Mouse (Mus musculus) CH12.LX (cell line): ENCODE data around the gene Ms4a5. TPM values are rescaled to one million over a fixed set of nuclear protein-coding genes. Genes with fewer than 3 reads are reported as not detected.

Source experiments
- DNase-seq: peaks from one replicate; pipeline ENCODE4 v3.0.0-alpha.2; 2013; ENCODE audit errors: extremely low read depth
- H3K27ac ChIP-seq: 2 replicates; pipeline ENCODE4 v1.5.1; 2012; ENCODE audit warnings: low read depth, mild to moderate bottlenecking, control low read depth, moderate library complexity; ENCODE audit not compliant: insufficient read depth
- H3K27me3 ChIP-seq: replicated peaks from 2 replicates; pipeline ENCODE3; 2012; ENCODE audit warnings: inconsistent platforms
- H3K36me3 ChIP-seq, 2 experiments: replicated peaks in 1 of 2; 2 replicates each; pipeline versions ENCODE3 to v1.6.1; 2012; ENCODE audit warnings: inconsistent platforms in 1 of 2, low read length in 1 of 2, mild to moderate bottlenecking in 1 of 2, mixed read lengths in 1 of 2, moderate library complexity in 1 of 2; ENCODE audit not compliant: control insufficient read depth in 1 of 2, insufficient read depth in 1 of 2
- H3K4me1 ChIP-seq, 2 experiments: 2 replicates each; pipeline ENCODE4 v1.6.1; 2012; ENCODE audit warnings: inconsistent platforms in 1 of 2, moderate library complexity in 1 of 2; ENCODE audit not compliant: insufficient read depth in 2 of 2, control insufficient read depth in 1 of 2
- H3K4me2 ChIP-seq: 2 replicates; pipeline ENCODE4 v1.6.1; 2012; ENCODE audit warnings: low read depth, mild to moderate bottlenecking, control low read depth; ENCODE audit not compliant: poor library complexity, insufficient read depth, severe bottlenecking
- H3K4me3 ChIP-seq, 3 experiments: fragments of 150-350 bp in 1 of 3; sonication (generic) in 1 of 3; replicated peaks in 1 of 3; 2 replicates each; pipeline versions ENCODE3 to v1.5.1; 2011 to 2012; ENCODE audit warnings: low read depth in 2 of 3, low read length in 2 of 3, mild to moderate bottlenecking in 2 of 3, moderate library complexity in 2 of 3, control low read depth in 1 of 3, improper control_type of control experiment in 1 of 3, inconsistent platforms in 1 of 3, mixed read lengths in 1 of 3; ENCODE audit not compliant: poor library complexity in 1 of 3
- H3K79me2 ChIP-seq: replicated peaks from 2 replicates; pipeline ENCODE4 v1.6.1; 2012; ENCODE audit warnings: mild to moderate bottlenecking, moderate library complexity; ENCODE audit not compliant: control insufficient read depth, poor library complexity, insufficient read depth, severe bottlenecking; ENCODE audit errors: extremely low read depth
- H3K9ac ChIP-seq: 2 replicates; pipeline ENCODE4 v1.6.1; 2012; ENCODE audit warnings: low read depth, mild to moderate bottlenecking, control low read depth, moderate library complexity; ENCODE audit not compliant: insufficient read depth
- H3K9me3 ChIP-seq: replicated peaks from 2 replicates; pipeline ENCODE3; 2012; ENCODE audit warnings: low read length, inconsistent platforms, mixed read lengths
- CTCF ChIP-seq, 2 experiments: IDR thresholded peaks in 1 of 2; conservative IDR thresholded peaks in 1 of 2; 2 replicates each; pipeline ENCODE4 v1.5.1; 2011 to 2012; ENCODE audit warnings: low read depth in 2 of 2, low read length in 2 of 2, improper control_type of control experiment in 1 of 2, inconsistent platforms in 1 of 2, mild to moderate bottlenecking in 1 of 2, moderate library complexity in 1 of 2
- E2F4 ChIP-seq: IDR thresholded peaks from 2 replicates; pipeline ENCODE4 v1.6.1; 2011; ENCODE audit warnings: low read depth, low read length, improper control_type of control experiment; ENCODE audit not compliant: insufficient replicate concordance
- ELF1 ChIP-seq: IDR thresholded peaks from 2 replicates; pipeline ENCODE4 v1.6.1; 2014; ENCODE audit warnings: low read depth, mild to moderate bottlenecking, inconsistent platforms, low read length, improper control_type of control experiment
- IRF4 ChIP-seq: IDR thresholded peaks from 2 replicates; pipeline ENCODE4 v1.6.1; 2014; ENCODE audit warnings: low read depth, mild to moderate bottlenecking, inconsistent platforms, low read length, improper control_type of control experiment
- MEF2A ChIP-seq: IDR thresholded peaks from 2 replicates; pipeline ENCODE4 v1.6.1; 2014; ENCODE audit warnings: low read depth, mild to moderate bottlenecking, inconsistent platforms, low read length, improper control_type of control experiment, borderline replicate concordance
- MYC ChIP-seq: IDR thresholded peaks from 2 replicates; pipeline ENCODE4 v1.6.1; 2011; ENCODE audit warnings: low read depth, mild to moderate bottlenecking, improper control_type of control experiment, low read length
- NELFE ChIP-seq: IDR thresholded peaks from 2 replicates; pipeline ENCODE4 v1.6.1; 2011; ENCODE audit warnings: low read depth, low read length, improper control_type of control experiment
- NRF1 ChIP-seq: IDR thresholded peaks from 2 replicates; pipeline ENCODE4 v1.6.1; 2014; ENCODE audit warnings: low read depth, mild to moderate bottlenecking, inconsistent platforms, low read length, improper control_type of control experiment, moderate library complexity
- PAX5 ChIP-seq: IDR thresholded peaks from 2 replicates; pipeline ENCODE4 v1.6.1; 2012; ENCODE audit warnings: low read length, inconsistent platforms, mixed read lengths
- POLR2A ChIP-seq: IDR thresholded peaks from 2 replicates; pipeline ENCODE4 v1.6.1; 2011; ENCODE audit warnings: low read depth, mild to moderate bottlenecking, improper control_type of control experiment, low read length
- POLR2AphosphoS2 ChIP-seq: IDR thresholded peaks from 2 replicates; pipeline ENCODE4 v1.6.1; 2011; ENCODE audit warnings: low read depth, low read length, improper control_type of control experiment
- SIN3A ChIP-seq: IDR thresholded peaks from 2 replicates; pipeline ENCODE4 v1.6.1; 2012; ENCODE audit warnings: low read length, improper control_type of control experiment, inconsistent platforms
- TCF12 ChIP-seq: IDR thresholded peaks from 2 replicates; pipeline ENCODE4 v1.6.1; 2014; ENCODE audit warnings: low read depth, mild to moderate bottlenecking, inconsistent platforms, low read length, improper control_type of control experiment
- UBTF ChIP-seq: IDR thresholded peaks from 2 replicates; pipeline ENCODE4 v1.6.1; 2012; ENCODE audit warnings: low read depth, mild to moderate bottlenecking, inconsistent platforms, low read length, improper control_type of control experiment, moderate library complexity
- ZC3H11A ChIP-seq: IDR thresholded peaks from 2 replicates; pipeline ENCODE4 v1.6.1; 2012; ENCODE audit warnings: low read depth, mild to moderate bottlenecking, inconsistent platforms, low read length, improper control_type of control experiment
- ZKSCAN1 ChIP-seq: IDR thresholded peaks from 2 replicates; pipeline ENCODE4 v1.6.1; 2012; ENCODE audit warnings: low read depth, inconsistent platforms, low read length, improper control_type of control experiment, borderline replicate concordance
- ZMIZ1 ChIP-seq: IDR thresholded peaks from 2 replicates; pipeline ENCODE4 v1.6.1; 2012; ENCODE audit warnings: low read depth, mild to moderate bottlenecking, inconsistent platforms, low read length, improper control_type of control experiment
- dilution Hi-C: fragments of 300-500 bp; cut with MboI; formaldehyde crosslinking; loops from 2 replicates; pipeline ENCODE4 v1.14.3; 2020; ENCODE audit warnings: low sequenced_read_pairs; ENCODE audit not compliant: extremely low pct_unique_long_range_greater_than_20kb, extremely low pct_ligation_motif_present
- in situ Hi-C: fragments of 300-500 bp; cut with MboI; formaldehyde crosslinking; loops from 3 replicates; pipeline ENCODE4 v1.14.3; 2019; ENCODE audit warnings: low sequenced_read_pairs, low pct_ligation_motif_present, low pct_unique_long_range_greater_than_20kb, mixed read lengths
- polyA plus RNA-seq: library from polyadenylated mRNA; unstranded; fragments of >175 nt; gene quantifications from 2 replicates; pipeline ENCODE4 v1.2.1, GENCODE M21; 2012; ENCODE audit warnings: low read depth; ENCODE audit not compliant: insufficient read length
- total RNA-seq, 2 experiments: library from RNA; depleted of rRNA; stranded (reverse); fragments of 300-350 nt in 1 of 2; fragments of >200 nt in 1 of 2; gene quantifications; 2 replicates each; pipeline ENCODE4 v1.2.3; 2012 to 2014

The Ms4a5 gene
- total RNA-seq (2012; rRNA removed) (not detected in 2 replicates), total RNA-seq (2014; rRNA removed) (not detected in 2 replicates), polyA plus RNA-seq (not detected in 2 replicates)

DNA sequence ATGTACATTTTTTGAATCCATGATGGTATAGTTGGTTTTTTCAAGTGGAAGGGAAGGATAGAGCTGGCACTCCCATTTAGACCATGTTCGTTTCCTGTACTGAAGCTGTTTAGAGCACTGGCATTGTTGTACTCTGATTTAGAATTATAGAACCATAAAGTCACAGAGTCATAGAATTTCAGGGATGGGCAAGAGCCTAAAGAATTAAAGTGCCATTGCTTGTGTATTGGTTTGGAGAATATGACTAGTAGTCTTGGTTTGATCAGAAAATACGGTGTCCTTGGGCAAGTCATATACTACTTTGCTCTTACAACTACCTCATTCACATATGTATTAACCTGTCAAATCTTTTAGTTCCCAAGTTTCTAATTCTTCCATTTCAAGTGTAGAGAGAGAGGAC, at the start of gene Ms4a5:
Gene Ms4a5, minus strand, starts transcription at position 101 of the 400 bp plus-strand sequence.
- peaks cover 0 to 3% of the 10 kb centered on the region in 2 experiments; a peak in 1 of 4 replicates for H3K4me1 ChIP-seq
- H3K27ac ChIP-seq = no peak within 1 kb of the TSS
- H3K9me3 ChIP-seq = no peaks in the 10 kb centered on the region
- H3K36me3 ChIP-seq = no peaks in the 10 kb centered on the region
- H3K4me2 ChIP-seq = no peak within 1 kb of the TSS
- in situ Hi-C loops (no loop called here), dilution Hi-C loops (no loop called here)
- H3K4me3 ChIP-seq = no peak within 1 kb of the TSS
- no peaks in the 10 kb centered on the region for H3K27me3 ChIP-seq
- H3K79me2 ChIP-seq = no peaks in the 10 kb centered on the region
- no peak for DNase-seq
- H3K9ac ChIP-seq = no peak within 1 kb of the TSS
- TF ChIP-seq ZKSCAN1 (no peak), IRF4 (no peak), UBTF (no peak), ZMIZ1 (no peak), NELFE (no peak), E2F4 (no peak), POLR2A (no peak), PAX5 (no peak), MEF2A (no peak)
- TF ChIP-seq, all 38 proteins: peak for 0

DNA sequence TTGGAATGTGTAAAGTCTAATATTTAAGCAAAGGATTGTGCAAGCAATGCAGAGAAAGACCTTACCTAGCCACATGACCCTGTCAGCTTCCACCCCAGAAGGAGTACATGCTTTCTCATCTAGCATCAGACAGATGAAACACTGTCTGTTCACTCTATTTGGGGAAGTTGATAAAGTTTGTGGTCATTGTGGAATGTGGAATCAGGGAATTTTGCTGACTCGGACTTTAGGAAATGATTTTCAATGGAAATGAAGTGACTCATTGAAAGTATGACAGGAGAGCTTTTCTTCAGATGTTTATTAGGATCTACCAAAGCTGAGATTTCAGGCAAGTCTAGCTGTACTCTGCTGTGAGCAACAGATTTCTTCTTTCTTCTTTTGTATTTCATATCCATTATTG, 37.5 kb upstream of the Ms4a5 start:
- no peaks in the 10 kb centered on the region for H3K36me3 ChIP-seq
- no peak overlapping the region for H3K4me3 ChIP-seq
- no peak overlapping the region for H3K27ac ChIP-seq
- DNase-seq = no peak
- H3K9me3 ChIP-seq = no peaks in the 10 kb centered on the region
- in situ Hi-C loops = no loop called here
- TF ChIP-seq NRF1 (no peak), TCF12 (no peak), UBTF (no peak), E2F4 (no peak), ZMIZ1 (no peak), SIN3A (no peak), MYC (no peak), ELF1 (no peak), CTCF (conservative IDR thresholded peaks at IDR 0.05 in 1 of 2, IDR thresholded peaks at IDR 0.05 in 1 of 2; ENCODE audit: low read depth in 2 of 2, low read length in 2 of 2) (no peak), ZC3H11A (no peak), POLR2AphosphoS2 (no peak)
- dilution Hi-C loops = no loop called here
- no peaks in the 10 kb centered on the region for H3K27me3 ChIP-seq
- H3K4me2 ChIP-seq = no peak overlapping the region
- H3K4me1 ChIP-seq = peaks cover 2 to 26% of the 10 kb centered on the region in 2 experiments; a peak in 3 of 4 replicates
- H3K9ac ChIP-seq = no peak overlapping the region
- H3K79me2 ChIP-seq = no peaks in the 10 kb centered on the region
